Mouse (Mus musculus) adrenal gland, adult 2 months (tissue): ENCODE data around the gene Pcsk5. TPM values are rescaled to one million over a fixed set of nuclear protein-coding genes. Genes with fewer than 3 reads are reported as not detected.

Source experiments
- DNase-seq: peaks from one replicate; pipeline ENCODE4 v3.0.0; 2021
- long read RNA-seq: library from polyadenylated mRNA; stranded (forward); transcript quantifications from one replicate; pipeline ENCODE4 v2.0.0, GENCODE M21; 2021
- polyA plus RNA-seq: library from polyadenylated mRNA; depleted of rRNA; stranded (reverse); fragments of >200 nt; gene quantifications from 2 replicates; pipeline ENCODE4 v1.2.3, GENCODE M21; 2012; rRNA removed
- total RNA-seq, 2 experiments: library from RNA; stranded (reverse); gene quantifications; 2 replicates each; pipeline ENCODE4 v1.2.3; 2021

Gene Pcsk5
- total RNA-seq = 100 to 1,000 TPM; 145 to 165 TPM
- 47.6 and 62.0 TPM in 2 replicates for polyA plus RNA-seq
- long read RNA-seq, full-length matches to known transcripts = 186 of 238 reads
- long read RNA-seq, partial matches to known transcripts = 23 of 238 reads
- long read RNA-seq, other reads (novel, unspliced or antisense) = 29 of 238 reads

DNA sequence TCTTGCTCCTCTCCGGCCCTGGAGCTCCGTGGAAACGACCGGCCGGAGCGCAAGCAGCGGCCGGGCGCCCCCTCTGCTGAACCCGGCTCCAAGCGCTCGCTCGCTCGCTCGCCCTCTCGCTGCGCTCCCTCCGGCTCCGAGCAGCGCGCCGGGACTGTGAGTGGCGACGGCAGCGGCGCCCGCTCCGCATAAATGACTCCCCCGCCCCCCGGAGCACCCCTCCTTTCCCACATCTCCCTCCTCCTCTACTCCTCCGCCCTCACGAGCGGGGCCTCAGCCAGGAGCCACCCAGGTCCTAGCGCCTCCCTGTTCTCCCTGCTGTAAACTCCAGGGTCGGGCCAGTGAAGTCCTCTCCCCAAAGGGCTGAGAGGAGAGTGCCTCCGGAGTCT lies at the start of gene Pcsk5:
Gene Pcsk5 (minus strand): TSS at position 162 of the 389 bp plus-strand sequence.
- DNase-seq = peak; percentile 96

DNA sequence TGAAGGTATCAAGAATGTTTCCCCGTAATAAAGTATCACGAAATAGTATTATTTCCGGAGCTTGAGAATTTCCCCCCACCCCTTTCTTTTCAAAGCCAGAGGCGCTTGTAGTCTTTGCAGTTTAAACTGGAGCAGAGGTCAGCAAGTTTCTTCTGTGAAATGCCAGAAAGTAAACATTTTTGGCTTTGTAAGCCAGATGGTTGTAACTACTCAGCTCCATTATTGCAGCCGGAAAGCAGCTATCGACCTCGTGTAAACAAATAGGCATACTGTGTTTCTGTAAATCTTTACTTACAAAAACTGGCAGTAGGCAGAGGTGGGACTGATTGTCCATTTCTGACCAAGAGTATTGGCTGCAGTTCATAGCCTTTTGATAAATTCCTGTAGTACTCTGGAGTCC lies 38.4 kb upstream of the Pcsk5 start:
- DNase-seq = no peak

DNA sequence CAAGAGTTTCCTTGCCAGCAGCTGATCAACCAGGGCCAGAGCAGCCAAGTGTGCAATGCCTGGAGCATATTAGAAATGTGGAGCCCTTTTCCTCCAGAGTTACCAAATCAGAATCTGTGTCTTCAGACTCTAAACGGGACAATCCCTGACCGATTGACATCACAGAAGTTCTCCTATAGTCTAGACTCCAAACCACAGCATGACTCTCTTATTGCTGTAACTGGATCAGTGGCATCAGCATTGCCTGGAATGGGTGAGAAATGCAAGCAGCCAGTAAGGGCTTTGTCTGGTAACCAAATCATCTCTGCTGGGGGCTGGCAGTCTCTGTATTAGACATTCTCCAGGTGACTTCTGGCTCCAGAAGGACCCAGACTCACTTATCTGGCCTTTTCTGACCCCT lies 37.0 kb upstream of the Pcsk5 start:
- DNase-seq = no peak

DNA sequence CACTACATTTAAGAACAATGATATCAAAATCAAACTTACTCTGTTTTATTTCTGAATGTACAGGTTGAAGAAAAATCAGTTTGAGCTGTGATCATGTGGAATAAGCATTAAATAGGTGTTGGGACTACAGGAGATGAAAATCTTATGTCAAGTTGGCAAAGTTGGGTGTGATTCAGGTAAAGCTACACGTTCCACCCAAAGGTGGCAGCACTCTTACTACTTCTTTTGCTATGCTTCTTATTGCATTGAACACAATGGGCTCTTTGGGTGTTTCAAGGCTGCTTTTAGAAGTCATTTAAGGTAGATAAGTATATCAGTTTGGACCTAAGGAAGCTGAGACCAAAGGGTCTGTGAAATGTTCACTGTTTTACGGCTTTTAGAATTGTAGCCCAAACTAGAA lies 36.3 kb upstream of the Pcsk5 start:
- no peak for DNase-seq

DNA sequence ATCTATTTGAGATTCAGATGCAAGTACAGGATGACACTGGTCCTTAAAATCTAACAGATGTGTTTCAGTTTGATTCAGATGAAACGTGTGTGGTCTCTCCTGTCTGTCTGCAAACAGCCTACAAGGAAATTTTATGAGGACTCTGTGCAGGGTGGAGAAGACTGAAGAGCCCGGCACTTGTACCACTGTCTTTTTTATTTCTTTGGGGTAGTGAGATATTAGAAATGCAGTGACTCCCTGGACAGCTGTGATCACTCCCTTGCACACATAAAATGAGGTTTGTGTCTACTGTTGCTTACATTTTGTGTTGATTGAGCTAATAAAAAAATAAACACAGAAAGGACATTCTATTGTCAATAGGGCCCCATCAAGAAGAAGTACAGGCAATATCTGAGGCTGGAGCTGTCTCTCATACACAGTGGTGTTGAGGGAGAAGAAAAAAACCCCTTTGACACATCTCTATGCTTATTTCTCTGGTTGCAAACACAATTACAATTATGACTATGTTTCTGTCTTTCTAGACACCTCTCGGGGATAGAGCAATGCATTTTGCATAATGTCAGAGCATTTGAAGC lies 29.0 kb upstream of the Pcsk5 start:
- no peak for DNase-seq

DNA sequence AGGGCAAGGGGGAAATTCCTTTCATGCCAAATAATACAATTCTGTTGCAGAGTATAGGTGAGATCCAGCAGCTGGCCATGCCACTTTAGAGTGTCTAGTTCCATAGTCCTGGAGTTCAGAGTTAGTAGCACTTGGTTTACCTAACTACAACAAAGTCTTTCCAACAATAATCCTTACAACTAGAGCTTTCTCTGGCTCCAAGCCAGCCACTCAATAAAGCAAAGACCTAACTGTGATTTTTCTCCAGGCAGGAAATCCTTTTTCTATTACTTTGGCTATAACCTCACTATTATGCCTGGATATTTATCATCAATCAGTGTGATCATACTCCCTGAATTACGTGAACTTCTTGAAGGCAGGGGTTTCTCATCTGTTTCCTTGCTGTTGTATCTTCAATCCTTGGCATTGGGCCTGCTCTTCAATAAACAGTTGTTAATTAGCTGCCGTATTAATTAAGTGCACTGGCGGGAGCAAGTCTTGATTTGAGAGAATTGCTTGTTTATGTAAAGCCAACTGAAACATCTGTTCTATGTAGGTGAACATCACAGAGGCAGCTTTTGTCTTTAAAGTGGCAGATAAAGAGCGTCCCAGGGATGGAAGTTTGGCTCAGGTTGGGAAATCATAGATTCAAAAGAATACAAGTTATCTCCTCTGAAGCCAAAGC lies 23.1 kb upstream of the Pcsk5 start:
- no peak for DNase-seq

DNA sequence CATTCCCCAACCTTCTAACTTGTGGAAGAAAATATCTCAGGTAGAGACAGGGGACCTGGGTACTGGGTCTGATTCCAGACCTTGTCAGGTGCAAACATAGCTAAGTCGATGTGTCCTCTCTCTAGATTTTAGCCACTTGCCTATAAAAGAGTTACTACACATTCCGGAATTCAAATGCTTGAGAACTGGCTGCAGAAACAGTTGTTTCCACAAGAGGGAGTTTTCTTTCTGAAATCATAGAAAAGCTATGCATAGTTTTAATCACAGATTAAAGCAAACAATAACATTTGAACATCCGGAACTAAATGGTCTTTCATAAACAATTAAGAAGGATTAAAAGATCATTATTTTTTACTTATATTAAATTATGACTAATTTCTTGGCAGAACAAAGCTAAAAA lies 19.3 kb upstream of the Pcsk5 start:
- DNase-seq = no peak

DNA sequence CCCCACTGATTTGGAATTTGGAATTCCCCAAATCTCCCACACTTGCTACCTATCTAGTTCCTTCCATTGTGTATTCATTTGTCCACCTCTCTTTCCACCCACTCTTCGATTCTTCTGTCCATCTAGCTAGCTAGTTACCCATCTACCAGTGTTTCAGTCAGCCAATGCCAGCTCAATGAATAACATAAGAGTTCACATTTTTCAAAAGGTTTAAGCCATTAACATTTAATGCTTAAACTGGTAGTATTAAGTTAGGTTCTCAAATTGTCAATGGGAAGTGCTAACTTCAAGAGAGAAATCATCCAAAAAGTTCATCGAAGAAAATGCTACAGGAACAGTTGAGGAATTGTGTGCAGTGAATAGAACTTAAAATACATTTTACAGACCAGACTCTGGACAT lies 11.0 kb upstream of the Pcsk5 start:
- no peak for DNase-seq

DNA sequence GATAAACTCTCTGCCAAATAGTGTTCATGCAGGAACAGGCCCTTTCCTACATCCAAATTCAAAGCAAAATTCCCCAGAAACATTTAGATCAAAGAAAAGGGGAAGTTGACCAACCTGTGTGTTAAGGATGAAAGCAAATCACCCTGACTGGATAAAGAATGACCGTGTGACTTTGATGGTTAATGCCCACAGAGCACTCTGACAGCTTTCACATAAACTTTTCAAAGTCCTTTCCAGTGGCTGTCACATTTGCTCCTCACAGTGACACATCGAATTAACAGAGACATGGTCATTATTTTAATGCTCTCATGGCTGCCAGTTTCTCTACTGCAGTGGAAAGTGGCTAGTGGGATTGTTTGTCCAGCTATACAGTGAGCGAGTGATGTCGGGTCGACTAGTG lies 8.5 kb upstream of the Pcsk5 start:
- DNase-seq = no peak

DNA sequence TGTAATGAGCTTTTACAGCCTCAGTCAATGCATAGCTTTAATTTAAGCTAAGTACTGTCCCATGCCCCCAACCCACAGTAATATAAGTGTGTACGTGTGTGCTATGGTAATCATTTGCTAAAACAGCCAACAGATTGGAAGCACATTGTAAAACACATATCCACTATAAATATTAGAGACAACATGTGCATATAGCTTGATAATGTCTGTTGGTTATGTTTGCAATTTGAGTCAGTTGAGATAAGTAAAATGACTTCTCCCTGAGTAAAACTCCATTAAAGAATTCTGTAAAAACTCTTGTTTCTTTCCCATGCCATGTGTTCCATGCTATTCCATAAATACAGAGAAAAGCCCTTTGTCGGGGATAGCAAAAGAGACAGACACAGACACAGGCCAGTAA lies 4.2 kb upstream of the Pcsk5 start:
- no peak for DNase-seq

DNA sequence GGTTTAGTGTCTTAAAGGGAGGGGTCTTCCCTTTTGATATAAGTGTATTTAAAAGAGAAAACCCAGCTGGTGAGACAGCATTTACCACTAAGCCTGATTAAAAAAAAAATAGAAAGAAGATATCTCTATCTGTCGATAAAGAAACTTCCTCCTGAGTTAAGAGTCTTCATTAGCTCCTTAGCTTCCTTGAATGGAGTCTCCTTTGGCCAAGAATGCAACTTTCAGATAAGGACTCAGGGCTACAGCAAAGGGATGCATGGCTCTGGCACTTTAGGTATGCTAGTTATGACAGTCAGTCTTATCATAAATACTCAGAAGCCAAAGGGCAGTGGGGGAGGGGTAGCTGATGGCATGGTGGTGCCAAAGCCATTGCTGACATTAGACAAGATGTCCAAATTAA lies 2.4 kb upstream of the Pcsk5 start:
- no peak for DNase-seq

DNA sequence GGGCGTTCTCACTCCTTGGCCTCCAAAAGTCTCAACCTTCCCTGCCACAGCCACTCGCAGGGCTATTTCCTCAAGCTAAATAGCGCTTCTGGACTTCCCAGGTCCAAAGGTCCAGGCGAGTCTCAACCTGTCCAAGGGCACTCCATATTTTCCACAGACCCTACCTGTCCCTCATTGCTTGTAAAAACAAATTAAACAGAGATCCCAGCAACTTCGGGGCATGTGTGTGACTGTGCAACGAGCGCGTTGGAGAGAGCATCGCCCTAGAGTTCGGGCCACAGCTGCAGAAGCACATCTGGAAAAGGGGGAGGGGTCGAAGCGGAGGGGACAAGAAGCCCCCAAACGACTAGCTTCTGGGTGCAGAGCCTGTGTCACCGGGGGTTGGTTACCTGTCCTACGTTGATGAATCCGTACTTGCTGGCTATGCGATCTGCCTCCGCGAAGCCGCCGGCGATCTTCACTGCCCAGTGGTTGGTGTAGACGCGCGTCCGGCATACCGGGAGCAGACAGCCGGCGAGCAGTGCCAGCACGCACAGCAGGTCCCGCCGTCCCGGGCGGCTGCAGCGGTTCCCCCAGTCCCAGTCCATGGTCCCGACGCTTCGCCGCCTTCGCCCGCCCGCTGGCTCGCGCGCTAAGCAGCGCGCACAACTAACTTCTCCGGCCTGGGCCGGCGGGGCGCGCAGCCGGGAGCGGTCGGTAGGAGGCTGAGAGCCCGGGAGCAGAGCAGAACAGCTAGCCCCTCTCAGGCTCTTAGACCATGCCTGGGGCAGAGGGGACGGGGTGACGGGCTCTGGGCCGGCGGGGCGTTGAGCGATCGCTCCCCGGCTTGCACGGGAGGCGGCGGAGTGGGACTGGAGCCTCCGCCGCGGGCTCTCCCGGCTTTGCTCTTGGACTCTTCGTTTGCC lies 614 bp downstream of the Pcsk5 start:
- DNase-seq = peak; percentile 62

DNA sequence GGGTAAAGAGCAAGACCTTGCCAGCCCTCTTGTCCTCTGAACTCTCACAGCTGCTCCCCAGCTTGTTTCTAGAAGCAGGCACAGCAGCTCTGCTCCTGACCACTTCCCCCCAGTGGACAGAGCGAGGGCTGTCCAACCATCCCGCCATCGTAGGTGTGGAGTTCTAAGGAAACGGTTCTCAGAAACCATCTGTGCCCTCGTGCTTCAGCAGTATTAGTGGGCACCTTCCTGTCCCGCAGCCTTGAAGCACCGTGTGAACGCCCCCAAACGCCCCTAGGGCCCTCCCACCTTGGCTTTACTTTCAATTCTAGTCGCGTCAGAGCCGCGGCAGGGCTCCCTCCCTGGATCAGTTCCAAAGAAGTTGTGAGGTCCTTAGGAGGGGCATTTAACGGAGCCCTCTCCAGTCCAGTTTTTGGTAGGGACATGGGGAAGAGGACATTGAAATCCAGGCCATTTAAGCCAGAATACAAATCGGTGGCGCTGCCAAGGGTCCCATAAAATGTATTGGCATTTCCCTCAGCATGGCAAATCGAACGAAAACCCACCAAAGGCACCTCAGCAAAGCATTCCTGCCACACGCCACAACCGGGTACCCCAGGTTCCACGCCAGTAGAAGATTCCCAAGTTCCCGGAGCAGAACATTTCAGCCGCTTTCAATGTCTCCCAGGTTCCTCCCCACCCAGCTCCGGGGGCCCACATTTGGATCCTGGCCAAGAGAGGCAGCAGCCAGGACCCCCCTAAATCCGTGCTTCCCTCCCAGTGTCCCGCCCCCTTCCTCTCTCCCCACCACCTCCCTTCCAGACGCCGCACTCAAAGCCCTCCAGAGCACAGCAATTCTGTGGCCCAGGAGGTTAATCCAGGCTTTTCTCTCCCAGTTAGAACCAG lies 1.5 kb downstream of the Pcsk5 start:
- peak; percentile 85 for DNase-seq

DNA sequence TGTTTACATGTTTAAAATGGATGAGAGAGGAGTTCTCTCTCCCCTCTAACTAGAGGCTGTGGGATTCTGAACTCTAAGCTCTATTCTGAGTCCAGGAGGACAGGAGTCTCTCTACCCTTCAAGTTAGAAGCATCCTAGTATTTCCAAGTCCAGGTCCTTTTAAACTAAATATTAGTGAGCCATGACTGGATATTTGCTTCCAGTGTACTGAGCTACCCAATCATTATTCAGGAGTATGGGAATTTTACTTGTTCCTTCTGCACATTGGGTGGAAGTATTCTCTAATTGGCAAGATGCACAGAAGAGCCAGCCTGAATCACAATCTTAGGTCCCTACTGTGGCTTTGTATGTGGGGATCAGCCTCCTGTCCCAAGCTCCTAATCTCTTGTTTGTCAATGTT lies 2.5 kb downstream of the Pcsk5 start:
- no peak for DNase-seq

DNA sequence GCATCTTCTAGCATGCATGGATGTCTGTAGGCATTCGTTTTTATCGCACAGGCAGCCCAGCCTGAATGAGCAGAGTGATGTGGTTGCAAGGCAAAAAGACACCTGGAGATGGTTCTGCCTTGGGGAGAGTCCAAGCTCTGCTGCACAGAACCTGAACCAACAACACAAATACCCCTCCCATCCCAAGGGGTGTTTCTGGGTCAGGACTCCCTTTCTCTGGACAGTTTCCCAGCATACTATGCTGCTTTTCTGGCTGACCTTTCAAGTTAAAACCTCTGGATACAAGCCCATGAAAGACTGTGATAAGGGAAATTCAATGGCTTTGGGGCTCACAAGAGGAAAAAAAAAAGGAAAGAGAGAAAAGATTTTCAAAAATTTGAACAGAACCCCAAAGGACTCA lies 6.1 kb downstream of the Pcsk5 start:
- DNase-seq = peak; percentile 62

DNA sequence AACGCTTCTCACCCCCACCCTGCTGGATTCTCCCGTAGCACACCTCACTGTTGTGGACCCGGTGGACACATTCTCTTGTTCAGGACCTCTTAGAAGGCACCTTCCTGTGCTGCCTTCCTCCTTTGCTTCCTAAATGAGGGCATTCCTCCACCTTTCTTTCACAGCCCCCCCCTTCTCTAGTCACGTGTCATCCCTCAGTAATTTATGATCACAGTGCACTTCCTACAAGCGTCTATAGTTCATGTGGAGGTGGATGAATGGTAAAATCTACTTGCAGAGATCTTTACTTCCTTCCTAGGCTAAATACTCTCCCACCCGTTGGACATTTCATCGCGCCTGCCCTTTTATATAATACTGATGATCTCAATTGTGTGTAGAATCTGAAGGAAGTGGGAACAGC lies 9.0 kb downstream of the Pcsk5 start:
- DNase-seq = no peak

DNA sequence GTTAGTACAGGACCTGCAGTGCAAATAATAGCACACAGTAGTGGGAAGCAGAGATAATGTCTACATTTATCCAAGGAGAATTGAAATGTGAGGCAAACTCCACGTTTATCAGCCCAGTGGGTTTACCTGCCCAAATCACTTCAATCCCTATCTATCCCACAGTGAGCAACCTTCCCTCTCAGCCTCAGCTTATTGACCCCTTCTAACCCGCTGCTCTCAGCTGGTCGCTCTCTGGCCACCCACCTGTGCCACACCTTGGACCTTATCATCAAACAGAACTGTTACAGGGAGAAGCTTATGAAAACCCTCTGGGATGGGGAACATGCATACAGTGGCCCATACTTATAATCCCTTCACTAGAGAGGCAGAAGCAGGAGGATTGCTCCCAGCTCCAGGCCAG lies 10.7 kb downstream of the Pcsk5 start:
- DNase-seq = no peak

DNA sequence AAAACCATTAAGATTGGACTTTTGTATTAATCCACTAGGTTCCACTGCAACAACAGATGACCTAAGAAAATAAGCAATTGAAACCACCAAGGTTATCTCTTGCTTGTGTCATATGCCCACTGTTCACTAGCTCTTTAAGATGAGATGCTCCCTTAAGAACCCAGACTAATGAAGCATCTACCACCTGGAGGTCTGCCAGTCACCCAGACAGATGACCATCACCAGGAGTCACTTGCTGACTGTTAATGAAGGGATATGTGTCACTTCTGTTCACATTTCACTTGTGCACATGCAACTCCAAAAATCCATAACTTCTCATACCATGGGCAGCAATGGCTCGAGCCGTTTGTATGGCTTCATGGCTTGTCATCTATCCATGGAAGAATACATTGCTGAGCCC lies 17.4 kb downstream of the Pcsk5 start:
- DNase-seq = no peak

DNA sequence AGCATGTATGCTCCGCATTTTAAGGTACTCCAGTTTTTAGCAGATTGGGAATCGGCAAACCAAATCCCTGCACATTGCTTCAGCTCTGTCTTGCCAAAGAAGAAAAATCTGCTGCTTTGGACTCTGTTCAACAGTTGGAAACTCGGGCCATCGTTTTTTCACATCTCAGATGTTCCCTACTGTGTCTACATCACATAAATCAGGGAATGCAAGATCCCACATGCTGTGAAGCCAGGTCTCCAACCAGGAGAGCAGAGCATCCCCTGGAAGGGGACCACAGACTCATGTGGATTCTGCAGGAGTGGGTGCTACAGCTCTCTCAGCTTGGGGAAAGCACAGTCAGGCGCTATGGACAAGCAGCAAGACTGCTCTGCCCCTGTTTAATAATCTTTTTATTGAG lies 18.4 kb downstream of the Pcsk5 start:
- DNase-seq = no peak

DNA sequence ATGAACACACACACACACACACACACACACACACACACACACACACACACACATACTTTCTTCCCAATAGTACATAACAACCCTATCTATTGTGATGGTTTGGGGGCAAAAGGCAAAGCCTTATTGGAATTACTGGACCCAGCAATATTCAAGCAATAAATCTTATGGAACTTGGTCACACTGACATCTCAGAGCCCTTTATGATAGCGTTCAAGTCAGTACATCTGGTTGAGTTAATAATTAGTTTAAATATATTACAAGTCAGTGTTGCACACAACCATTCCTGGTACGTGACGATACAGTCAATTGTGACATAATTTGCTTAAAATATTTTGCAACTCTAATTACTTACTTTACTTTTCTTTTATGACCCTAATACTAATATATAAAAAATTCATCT lies 22.4 kb downstream of the Pcsk5 start:
- DNase-seq = no peak

DNA sequence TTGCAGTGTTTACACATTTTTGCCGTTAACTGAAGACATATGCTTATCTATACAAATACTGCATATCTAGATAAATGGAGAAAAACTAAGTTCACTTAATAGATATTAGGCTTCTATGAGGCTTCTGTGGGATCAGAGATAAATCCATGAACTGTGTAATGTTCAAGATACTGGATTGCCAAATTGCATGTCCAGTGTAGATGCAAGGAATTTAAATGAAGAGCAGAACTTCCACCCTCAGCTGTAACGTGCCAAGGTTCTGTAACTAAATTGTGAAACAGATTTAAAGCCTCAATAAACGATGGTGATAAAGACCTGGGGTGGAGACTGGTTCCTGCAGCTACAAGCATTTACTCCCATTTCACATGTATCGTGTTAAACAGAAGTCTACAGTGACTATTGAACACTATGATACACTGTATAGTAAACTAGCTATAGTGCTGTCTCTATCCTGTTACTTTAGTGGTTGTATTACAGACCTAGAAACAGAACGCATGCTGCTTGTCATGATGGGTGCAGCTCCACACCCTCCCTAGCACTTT lies 23.9 kb downstream of the Pcsk5 start:
- no peak for DNase-seq

DNA sequence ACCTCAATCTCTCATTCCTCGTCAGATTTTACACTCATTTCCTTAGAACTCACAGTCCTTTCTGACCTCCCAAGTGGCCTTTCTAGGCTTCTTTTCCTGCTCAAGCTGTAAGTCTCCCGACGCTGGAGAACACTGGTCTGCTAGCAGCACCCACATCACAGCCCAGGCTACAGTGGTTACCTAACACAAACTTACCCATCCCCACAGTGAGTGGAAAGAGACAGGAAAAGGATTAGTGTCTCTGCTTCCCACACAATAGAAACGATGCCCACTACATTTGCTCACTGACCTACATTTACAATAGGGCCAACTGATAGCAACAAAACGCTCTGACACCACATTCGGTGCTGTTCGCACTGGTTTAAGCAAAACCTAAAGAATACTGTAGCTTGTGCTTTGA lies 24.8 kb downstream of the Pcsk5 start:
- no peak for DNase-seq
